In genomic region chr2:27716339-27716738, GRCm38 (mm10) we compare ENCODE assay signal across 12 mouse cellular contexts. TPM values are rescaled to one million over a fixed set of nuclear protein-coding genes. Genes with fewer than 3 reads are reported as not detected.
DNase-seq lines count a peak whose midpoint lies in the region; ATAC-seq and TF ChIP-seq lines count a peak whose summit lies in the region.
"Had no signal": no experiment of that assay in that cellular context is flagged by ENCODE, and none has a peak within 500 bp of the region (broad histone marks: within the 10 kb centered on the region; RNA-seq: fewer than 3 reads in every experiment).

No protein-coding gene starts in this region.

- peaks cover 86% of the 10 kb centered on the region for H3K4me1 ChIP-seq in heart, embryonic 15.5 days (replicated peaks)
- H3K4me1 ChIP-seq in heart, embryonic 11.5 days (ENCODE audit: control insufficient read depth, insufficient read depth, low read length): peaks cover 79% of the 10 kb centered on the region
- peaks cover 93% of the 10 kb centered on the region for H3K4me1 ChIP-seq in liver, embryonic 12.5 days
- peaks cover 84% of the 10 kb centered on the region for H3K4me1 ChIP-seq in liver, embryonic 11.5 days (replicated peaks; ENCODE audit: control insufficient read depth, insufficient read depth, low read length)
- peaks cover 89% of the 10 kb centered on the region for H3K4me1 ChIP-seq in embryonic facial prominence, embryonic 10.5 days
- H3K4me1 ChIP-seq in liver, embryonic 15.5 days (replicated peaks): peaks cover 90% of the 10 kb centered on the region

- H3K4me2 ChIP-seq in heart, embryonic 15.5 days: no peak overlapping the region
- H3K4me2 ChIP-seq in heart, embryonic 11.5 days: no peak overlapping the region
- H3K4me2 ChIP-seq in liver, embryonic 12.5 days: no peak overlapping the region
- no peak overlapping the region for H3K4me2 ChIP-seq in liver, embryonic 11.5 days
- no peak overlapping the region for H3K4me2 ChIP-seq in liver, embryonic 15.5 days

- no peak for TF ChIP-seq CTCF in left cerebral cortex, adult 2 months (IDR thresholded peaks at IDR 0.05)

- H3K9ac ChIP-seq in heart, embryonic 15.5 days: no peak overlapping the region
- H3K9ac ChIP-seq in heart, embryonic 11.5 days (ENCODE audit: low read depth, low read length): no peak overlapping the region
- 0 out of 2 replicates have a peak overlapping the region, but pooled peaks have one; percentile 30 for H3K9ac ChIP-seq in liver, embryonic 12.5 days
- no peak overlapping the region for H3K9ac ChIP-seq in liver, embryonic 11.5 days (ENCODE audit: low read depth, low read length)
- no peak overlapping the region for H3K9ac ChIP-seq in liver, embryonic 15.5 days

- H3K27me3 ChIP-seq in heart, embryonic 15.5 days: no peaks in the 10 kb centered on the region
- H3K27me3 ChIP-seq in heart, embryonic 11.5 days (ENCODE audit: control insufficient read depth, insufficient read depth, low read length): no peaks in the 10 kb centered on the region
- H3K27me3 ChIP-seq in liver, embryonic 12.5 days (replicated peaks): no peaks in the 10 kb centered on the region
- H3K27me3 ChIP-seq in liver, embryonic 11.5 days (replicated peaks; ENCODE audit: control insufficient read depth, insufficient read depth, low read length): no peaks in the 10 kb centered on the region
- H3K27me3 ChIP-seq in embryonic facial prominence, embryonic 10.5 days (replicated peaks; ENCODE audit: low read depth, poor library complexity, severe bottlenecking): no peaks in the 10 kb centered on the region
- H3K27me3 ChIP-seq in liver, embryonic 15.5 days: no peaks in the 10 kb centered on the region

- DNase-seq in liver, embryonic 11.5 days (ENCODE audit: low spot score): no peak
- DNase-seq in embryonic facial prominence, embryonic 10.5 days (ENCODE audit: low spot score): no peak
- DNase-seq in left cerebral cortex, adult 2 months (ENCODE audit: extremely low spot score in 1 of 2, low spot score in 2 of 2): no peak
- DNase-seq in urinary bladder, postnatal 14 days (ENCODE audit: low spot score): no peak
- DNase-seq: adrenal gland, postnatal 14 days; cerebellum, adult 9-11 months; retina, postnatal 1 day had no signal

- no peaks in the 10 kb centered on the region for H3K36me3 ChIP-seq in heart, embryonic 15.5 days
- H3K36me3 ChIP-seq in heart, embryonic 11.5 days (ENCODE audit: control insufficient read depth, insufficient read depth, low read length): no peaks in the 10 kb centered on the region
- H3K36me3 ChIP-seq in liver, embryonic 12.5 days: no peaks in the 10 kb centered on the region
- H3K36me3 ChIP-seq in liver, embryonic 11.5 days (ENCODE audit: control insufficient read depth, insufficient read depth, low read length): no peaks in the 10 kb centered on the region
- no peaks in the 10 kb centered on the region for H3K36me3 ChIP-seq in embryonic facial prominence, embryonic 10.5 days (replicated peaks)
- no peaks in the 10 kb centered on the region for H3K36me3 ChIP-seq in liver, embryonic 15.5 days (replicated peaks)

- 80% methylated on average over 3 of the region's 3 CpGs for WGBS in heart, embryonic 15.5 days
- 81% methylated on average over 3 of the region's 3 CpGs for WGBS in heart, embryonic 11.5 days (ENCODE audit: insufficient replicate concordance)
- WGBS in liver, embryonic 12.5 days (ENCODE audit: insufficient replicate concordance): 73% methylated on average over 3 of the region's 3 CpGs
- 76% methylated on average over 3 of the region's 3 CpGs for WGBS in liver, embryonic 11.5 days
- WGBS in embryonic facial prominence, embryonic 10.5 days: 73% methylated on average over 3 of the region's 3 CpGs
- 79% methylated on average over 3 of the region's 3 CpGs for WGBS in liver, embryonic 15.5 days (ENCODE audit: insufficient replicate concordance)

- ATAC-seq in heart, embryonic 15.5 days (replicated peaks; ENCODE audit: insufficient number of reproducible peaks, insufficient read depth, low FRiP score, low read depth): no peak
- ATAC-seq in heart, embryonic 11.5 days (replicated peaks; ENCODE audit: insufficient number of reproducible peaks, low FRiP score, low TSS enrichment): no peak
- no peak for ATAC-seq in liver, embryonic 12.5 days
- no peak for ATAC-seq in liver, embryonic 11.5 days (replicated peaks; ENCODE audit: low FRiP score)
- 0 out of 2 replicates have a peak, but pooled peaks have one; percentile 2 for ATAC-seq in liver, embryonic 15.5 days (ENCODE audit: insufficient read depth)
- ATAC-seq: CD4-positive, CD25-positive, alpha-beta regulatory T cell, adult 4 months had no signal

- intact Hi-C loops in left cerebral cortex, adult 2 months (cut with DNase I): no loop called here

- no peaks in the 10 kb centered on the region for H3K9me3 ChIP-seq in heart, embryonic 15.5 days (replicated peaks)
- H3K9me3 ChIP-seq in heart, embryonic 11.5 days (replicated peaks; ENCODE audit: control insufficient read depth, low read length): no peaks in the 10 kb centered on the region
- H3K9me3 ChIP-seq in liver, embryonic 12.5 days (replicated peaks): no peaks in the 10 kb centered on the region
- no peaks in the 10 kb centered on the region for H3K9me3 ChIP-seq in liver, embryonic 11.5 days (ENCODE audit: control insufficient read depth, low read length)
- no peaks in the 10 kb centered on the region for H3K9me3 ChIP-seq in embryonic facial prominence, embryonic 10.5 days
- no peaks in the 10 kb centered on the region for H3K9me3 ChIP-seq in liver, embryonic 15.5 days (replicated peaks)

- H3K4me3 ChIP-seq in heart, embryonic 15.5 days: no peak overlapping the region
- no peak overlapping the region for H3K4me3 ChIP-seq in heart, embryonic 11.5 days (ENCODE audit: low read depth, low read length)
- no peak overlapping the region for H3K4me3 ChIP-seq in liver, embryonic 12.5 days
- H3K4me3 ChIP-seq in liver, embryonic 11.5 days (ENCODE audit: low read depth, low read length): no peak overlapping the region
- no peak overlapping the region for H3K4me3 ChIP-seq in embryonic facial prominence, embryonic 10.5 days
- H3K4me3 ChIP-seq in liver, embryonic 15.5 days (replicated peaks): no peak overlapping the region
- H3K4me3 ChIP-seq in left cerebral cortex, adult 2 months: no peak overlapping the region

- peak overlapping the region; percentile 40 for H3K27ac ChIP-seq in heart, embryonic 15.5 days
- H3K27ac ChIP-seq in heart, embryonic 11.5 days (ENCODE audit: low read depth, low read length): no peak overlapping the region
- H3K27ac ChIP-seq in liver, embryonic 12.5 days: peak overlapping the region; percentile 11; the same call in 1 of the 2 replicates
- no peak overlapping the region for H3K27ac ChIP-seq in liver, embryonic 11.5 days (ENCODE audit: low read depth, low read length)
- peak overlapping the region; percentile 32 for H3K27ac ChIP-seq in embryonic facial prominence, embryonic 10.5 days (replicated peaks)
- peak overlapping the region; percentile 43; the same call in 1 of the 2 replicates for H3K27ac ChIP-seq in liver, embryonic 15.5 days (replicated peaks)
- no peak overlapping the region for H3K27ac ChIP-seq in left cerebral cortex, adult 2 months

RNA-seq across cellular contexts. Expression of gene Rxra, which starts 40.1 kb away (rescaled TPM):
- 6.6 and 9.5 TPM in 2 replicates for polyA plus RNA-seq in heart, embryonic 15.5 days (2015; fragmentation: Nextera tagmentation; extraction: Ambion mirVana)
- polyA plus RNA-seq in heart, embryonic 11.5 days (2014; fragmentation: Nextera tagmentation; extraction: Ambion mirVana): 4.2 and 5.2 TPM in 2 replicates
- 3.9 and 4.2 TPM in 2 replicates for polyA plus RNA-seq in liver, embryonic 12.5 days (2016; fragmentation: Nextera tagmentation; extraction: Ambion mirVana)
- 5.2 and 5.5 TPM in 2 replicates for polyA plus RNA-seq in liver, embryonic 11.5 days (2014; fragmentation: Nextera tagmentation; extraction: Ambion mirVana)
- 8.8 and 9.3 TPM in 2 replicates for polyA plus RNA-seq in embryonic facial prominence, embryonic 10.5 days (2016; fragmentation: Nextera tagmentation; extraction: Ambion mirVana)
- polyA plus RNA-seq in liver, embryonic 15.5 days (2015; fragmentation: Nextera tagmentation; extraction: Ambion mirVana): 4.7 and 5.8 TPM in 2 replicates
- 10 to 100 TPM; 24.4 to 25.4 TPM for total RNA-seq in left cerebral cortex, adult 2 months (2021)

Comparison
In these comparisons a context has a peak if more than half of its experiments do, and no peak if none do; other contexts are left out.
1. H3K27ac ChIP-seq: peak in heart, embryonic 15.5 days (single experiment), liver, embryonic 12.5 days (single experiment), embryonic facial prominence, embryonic 10.5 days (single experiment) and liver, embryonic 15.5 days (single experiment); none in heart, embryonic 11.5 days (single experiment), liver, embryonic 11.5 days (single experiment) and left cerebral cortex, adult 2 months (single experiment).